Mouse (Mus musculus) cortical plate, adult 2 months (tissue): ENCODE results near the gene Btrc.

Experiments
- CTCF ChIP-seq: fragments of 200-500 bp; IDR thresholded peaks from 2 replicates; pipeline ENCODE4 v1.5.1; 2011; ENCODE audit warnings: mild to moderate bottlenecking, control low read depth, low read length; ENCODE audit not compliant: insufficient read depth; ENCODE audit errors: extremely low read depth
- POLR2A ChIP-seq: fragments of 200-500 bp; IDR thresholded peaks from 2 replicates; pipeline ENCODE4 v1.6.1; 2011; ENCODE audit warnings: mild to moderate bottlenecking, low read length, control low read depth; ENCODE audit not compliant: insufficient read depth; ENCODE audit errors: extremely low read depth

DNA sequence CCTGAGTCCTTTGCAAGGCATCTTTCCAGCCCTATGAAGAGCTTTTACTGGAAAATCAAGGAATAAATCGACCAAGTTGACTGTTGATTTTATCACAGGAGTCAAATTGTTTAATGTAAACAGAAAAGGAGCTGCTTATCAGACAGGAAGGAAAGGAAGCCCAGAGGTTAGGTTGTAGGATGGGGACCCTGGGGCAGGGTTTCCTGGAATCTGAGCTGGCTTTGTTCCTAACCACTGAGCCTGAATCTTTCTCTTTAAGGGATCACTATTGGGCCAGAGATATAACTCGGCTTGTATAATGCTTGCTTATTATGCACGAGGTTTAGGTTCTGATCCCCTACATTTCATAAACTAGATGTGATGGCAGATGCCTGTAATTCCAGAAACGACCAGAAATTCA, 64.6 kb downstream of the Btrc start:
- no peak for TF ChIP-seq POLR2A
- no peak for TF ChIP-seq CTCF
